Mouse (Mus musculus): ENCODE results near the gene Zfp592. TPM values are rescaled to one million over a fixed set of nuclear protein-coding genes. Genes with fewer than 3 reads are reported as not detected.

Zfp592 gene
- total and polyA plus RNA-seq, 3 experiments = 12.9 to 33.0 TPM; not detected in 1

DNA sequence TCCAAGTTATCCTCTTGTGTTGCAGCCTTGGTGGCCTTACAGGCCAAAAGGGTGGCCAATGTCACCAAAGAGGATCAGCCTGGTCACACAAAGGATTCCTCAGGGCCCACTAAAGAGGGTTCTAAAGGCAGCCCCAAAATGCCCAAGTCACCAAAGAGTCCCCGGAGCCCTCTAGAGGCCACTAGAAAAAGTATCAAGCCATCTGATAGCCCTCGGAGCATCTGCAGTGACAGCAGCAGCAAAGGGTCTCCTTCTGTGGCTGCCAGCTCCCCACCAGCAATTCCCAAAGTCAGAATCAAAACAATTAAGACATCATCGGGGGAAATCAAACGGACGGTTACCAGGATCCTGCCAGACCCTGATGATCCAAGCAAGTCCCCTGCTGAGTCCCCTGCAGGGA, 30.6 kb downstream of the Zfp592 start:
- H3K9ac ChIP-seq (ENCODE audit: control insufficient read depth, low read depth, low read length, poor library complexity, severe bottlenecking) = no peak overlapping the region
- TF ChIP-seq ELF1 (IDR thresholded peaks at IDR 0.05; ENCODE audit: low read depth, low read length) (no peak), MYB (IDR thresholded peaks at IDR 0.05; ENCODE audit: low read depth, low read length) (no peak), ZC3H11A (IDR thresholded peaks at IDR 0.05; ENCODE audit: low read depth, low read length) (no peak), TBP (IDR thresholded peaks at IDR 0.05; ENCODE audit: low read depth, low read length) (no peak), POLR2AphosphoS2 (IDR thresholded peaks at IDR 0.05; ENCODE audit: low read length) (no peak), GABPA (IDR thresholded peaks at IDR 0.05; ENCODE audit: low read depth, low read length) (no peak), NELFE (IDR thresholded peaks at IDR 0.05; ENCODE audit: low read depth, low read length) (no peak), MAFK (IDR thresholded peaks at IDR 0.05; ENCODE audit: borderline replicate concordance, low read depth, low read length) (no peak), EP300 (IDR thresholded peaks at IDR 0.05; ENCODE audit: low read depth in 1 of 2, low read length in 2 of 2) (no peak), GATA1 (IDR thresholded peaks at IDR 0.05; ENCODE audit: low read depth, low read length) (no peak), USF1 (IDR thresholded peaks at IDR 0.05; ENCODE audit: low read depth, low read length) (no peak), POLR2A (IDR thresholded peaks at IDR 0.05; ENCODE audit: control insufficient read depth in 1 of 2, insufficient read depth in 1 of 2, low read depth in 1 of 2, low read length in 2 of 2, poor library complexity in 1 of 2) (no peak), SMC3 (IDR thresholded peaks at IDR 0.05; ENCODE audit: low read depth, low read length) (peak; percentile 31; the same call in 1 of the 2 replicates), UBTF (IDR thresholded peaks at IDR 0.05; ENCODE audit: borderline replicate concordance, insufficient read depth, low read depth, low read length) (no peak), E2F4 (IDR thresholded peaks at IDR 0.05; ENCODE audit: borderline replicate concordance, low read depth, low read length) (no peak), POLR2AphosphoS5 (IDR thresholded peaks at IDR 0.05; ENCODE audit: borderline replicate concordance, low read depth, low read length) (no peak), NRF1 (IDR thresholded peaks at IDR 0.05; ENCODE audit: insufficient read depth, low read depth, low read length, poor library complexity, severe bottlenecking) (no peak), RAD21 (IDR thresholded peaks at IDR 0.05; ENCODE audit: low read depth, low read length) (peak; percentile 21), CTCF (IDR thresholded peaks at IDR 0.05 in 2 of 3, conservative IDR thresholded peaks at IDR 0.05 in 1 of 3; ENCODE audit: control insufficient read depth in 1 of 3, insufficient read depth in 1 of 3, low read depth in 2 of 3, low read length in 3 of 3, poor library complexity in 1 of 3, severe bottlenecking in 1 of 3) (peak in 2 of 3 experiments; percentile 32 to 41; a peak in 4 of 6 replicates)
- H3K27me3 ChIP-seq (ENCODE audit: control insufficient read depth in 1 of 2, insufficient read depth in 2 of 2, low read length in 2 of 2) = no peaks in the 10 kb centered on the region
- no peaks in the 10 kb centered on the region for H3K9me3 ChIP-seq (replicated peaks; ENCODE audit: insufficient read depth, low read length)
- H3K27ac ChIP-seq (ENCODE audit: control insufficient read depth, low read depth, low read length) = no peak overlapping the region
- no peaks in the 10 kb centered on the region for H3K4me1 ChIP-seq (ENCODE audit: control insufficient read depth in 1 of 2, insufficient read depth in 2 of 2, low read length in 2 of 2)
- peaks cover 0 to 10% of the 10 kb centered on the region in 2 experiments; a peak in 2 of 4 replicates for H3K36me3 ChIP-seq (ENCODE audit: control insufficient read depth in 1 of 2, insufficient read depth in 2 of 2, low read length in 2 of 2)
- peaks cover 2% of the 10 kb centered on the region; the same call in 1 of the 2 replicates for H3K79me2 ChIP-seq (ENCODE audit: control insufficient read depth, insufficient read depth, low read length, poor library complexity)
- no peak overlapping the region for H3K4me3 ChIP-seq (ENCODE audit: control insufficient read depth in 1 of 2, insufficient read depth in 1 of 2, low read depth in 2 of 2, low read length in 2 of 2)
- DNase-seq (ENCODE audit: low read depth, low spot score) = no peak

DNA sequence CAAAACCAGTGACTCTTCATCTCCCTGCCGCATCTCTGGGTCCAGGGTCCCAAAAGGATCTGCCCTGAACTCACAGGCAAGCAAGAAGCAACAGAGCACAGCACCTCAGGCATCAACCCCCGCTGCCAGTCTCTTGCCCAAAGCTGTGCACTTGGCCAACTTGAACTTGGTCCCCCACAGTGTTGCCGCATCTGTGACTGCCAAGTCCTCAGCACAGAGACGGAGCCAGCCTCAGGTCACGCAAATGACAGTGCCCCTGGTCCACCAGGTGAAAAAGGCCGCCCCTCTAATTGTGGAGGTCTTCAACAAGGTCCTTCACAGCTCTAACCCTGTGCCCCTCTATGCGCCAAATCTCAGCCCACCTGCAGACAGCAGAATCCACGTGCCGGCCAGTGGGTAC, 31.2 kb downstream of the Zfp592 start:
- no peaks in the 10 kb centered on the region for H3K4me1 ChIP-seq (ENCODE audit: control insufficient read depth in 1 of 2, insufficient read depth in 2 of 2, low read length in 2 of 2)
- no peak overlapping the region for H3K4me3 ChIP-seq (ENCODE audit: control insufficient read depth in 1 of 2, insufficient read depth in 1 of 2, low read depth in 2 of 2, low read length in 2 of 2)
- no peak overlapping the region for H3K9ac ChIP-seq (ENCODE audit: control insufficient read depth, low read depth, low read length, poor library complexity, severe bottlenecking)
- H3K27ac ChIP-seq (ENCODE audit: control insufficient read depth, low read depth, low read length) = no peak overlapping the region
- no peak for TF ChIP-seq NRF1 (IDR thresholded peaks at IDR 0.05; ENCODE audit: insufficient read depth, low read depth, low read length, poor library complexity, severe bottlenecking)
- no peak for TF ChIP-seq GABPA (IDR thresholded peaks at IDR 0.05; ENCODE audit: low read depth, low read length)
- TF ChIP-seq RCOR1 (IDR thresholded peaks at IDR 0.05; ENCODE audit: low read depth, low read length) = no peak
- TF ChIP-seq RAD21 (IDR thresholded peaks at IDR 0.05; ENCODE audit: low read depth, low read length) = no peak
- TF ChIP-seq MAX (IDR thresholded peaks at IDR 0.05; ENCODE audit: low read length) = no peak
- TF ChIP-seq ZC3H11A (IDR thresholded peaks at IDR 0.05; ENCODE audit: low read depth, low read length) = no peak
- TF ChIP-seq TCF12 (IDR thresholded peaks at IDR 0.05; ENCODE audit: low read depth, low read length) = no peak
- no peak for TF ChIP-seq CHD2 (IDR thresholded peaks at IDR 0.05; ENCODE audit: low read length)
- TF ChIP-seq USF1 (IDR thresholded peaks at IDR 0.05; ENCODE audit: low read depth, low read length) = no peak
- no peak for TF ChIP-seq SMC3 (IDR thresholded peaks at IDR 0.05; ENCODE audit: low read depth, low read length)
- TF ChIP-seq USF2 (IDR thresholded peaks at IDR 0.05; ENCODE audit: borderline replicate concordance in 1 of 2, insufficient read depth in 1 of 2, low read depth in 1 of 2, low read length in 2 of 2) = no peak
- no peak for TF ChIP-seq POLR2A (IDR thresholded peaks at IDR 0.05; ENCODE audit: control insufficient read depth in 1 of 2, insufficient read depth in 1 of 2, low read depth in 1 of 2, low read length in 2 of 2, poor library complexity in 1 of 2)
- H3K36me3 ChIP-seq (ENCODE audit: control insufficient read depth in 1 of 2, insufficient read depth in 2 of 2, low read length in 2 of 2) = peaks cover 0 to 11% of the 10 kb centered on the region in 2 experiments; a peak in 2 of 4 replicates
- DNase-seq (ENCODE audit: low read depth, low spot score) = no peak
- peaks cover 2% of the 10 kb centered on the region; the same call in 1 of the 2 replicates for H3K79me2 ChIP-seq (ENCODE audit: control insufficient read depth, insufficient read depth, low read length, poor library complexity)
- H3K9me3 ChIP-seq (replicated peaks; ENCODE audit: insufficient read depth, low read length) = no peaks in the 10 kb centered on the region
- H3K27me3 ChIP-seq (ENCODE audit: control insufficient read depth in 1 of 2, insufficient read depth in 2 of 2, low read length in 2 of 2) = no peaks in the 10 kb centered on the region

Measured in MEL (cell line).